Mouse (Mus musculus) hindbrain, embryonic 11.5 days (tissue): ENCODE measurements around the gene Lamb3. TPM values are rescaled to one million over a fixed set of nuclear protein-coding genes. Genes with fewer than 3 reads are reported as not detected.

Experiments used
- ATAC-seq: fragments of 200-750 bp; cut with Nextera tagmentation; 2 replicates; pipeline ENCODE4 v1.8.0; 2017; ENCODE audit warnings: mild to moderate bottlenecking, moderate TSS enrichment, moderate library complexity; ENCODE audit not compliant: low FRiP score
- DNase-seq: peaks from one replicate; pipeline ENCODE4 v3.0.0-alpha.2; 2015; ENCODE audit warnings: low spot score
- H3K27ac ChIP-seq: fragments of 300-500 bp; sonication (generic); 2 replicates; pipeline ENCODE4 v1.5.1; 2014; ENCODE audit warnings: mild to moderate bottlenecking, low read depth, low read length
- H3K27me3 ChIP-seq: fragments of 300-500 bp; sonication (generic); 2 replicates; pipeline ENCODE4 v1.6.1; 2014; ENCODE audit warnings: mild to moderate bottlenecking, low read length, moderate library complexity, mixed read lengths; ENCODE audit not compliant: control insufficient read depth, insufficient read depth
- H3K36me3 ChIP-seq: fragments of 300-500 bp; sonication (generic); 2 replicates; pipeline ENCODE4 v1.6.1; 2014; ENCODE audit warnings: mild to moderate bottlenecking, low read length, moderate library complexity, mixed read lengths; ENCODE audit not compliant: control insufficient read depth, insufficient read depth
- H3K4me1 ChIP-seq: fragments of 300-500 bp; sonication (generic); replicated peaks from 2 replicates; pipeline ENCODE4 v1.6.1; 2014; ENCODE audit warnings: low read length, mixed read lengths; ENCODE audit not compliant: control insufficient read depth, insufficient read depth
- H3K4me2 ChIP-seq: fragments of 300-500 bp; sonication (generic); replicated peaks from 2 replicates; pipeline ENCODE4 v1.6.1; 2014; ENCODE audit warnings: mild to moderate bottlenecking, low read depth, low read length
- H3K4me3 ChIP-seq: fragments of 300-500 bp; sonication (generic); 2 replicates; pipeline ENCODE4 v1.5.1; 2014; ENCODE audit warnings: low read depth, low read length
- H3K9ac ChIP-seq: fragments of 300-500 bp; sonication (generic); 2 replicates; pipeline ENCODE4 v1.6.1; 2014; ENCODE audit warnings: low read depth, low read length
- H3K9me3 ChIP-seq: fragments of 300-500 bp; sonication (generic); 2 replicates; pipeline ENCODE4 v1.6.1; 2016; ENCODE audit warnings: low read length; ENCODE audit not compliant: control insufficient read depth
- WGBS: fragments of 180-500 bp; shearing (Covaris S2); extraction: QIAGEN DNeasy Blood & Tissue Kit; methylation state at CpG from one replicate; pipeline ENCODE4 v1.1.7; 2014; 5-methylcytosine and 5-hydroxymethylcytosine counted together
- polyA plus RNA-seq: library from polyadenylated mRNA; unstranded; fragments of >200 nt; fragmentation: Nextera tagmentation; extraction: Ambion mirVana; gene quantifications from 2 replicates; pipeline ENCODE4 v1.2.1, GENCODE M21; 2014

Lamb3 gene
- polyA plus RNA-seq, 1 experiment from 2014 or later: 0.12 TPM

DNA sequence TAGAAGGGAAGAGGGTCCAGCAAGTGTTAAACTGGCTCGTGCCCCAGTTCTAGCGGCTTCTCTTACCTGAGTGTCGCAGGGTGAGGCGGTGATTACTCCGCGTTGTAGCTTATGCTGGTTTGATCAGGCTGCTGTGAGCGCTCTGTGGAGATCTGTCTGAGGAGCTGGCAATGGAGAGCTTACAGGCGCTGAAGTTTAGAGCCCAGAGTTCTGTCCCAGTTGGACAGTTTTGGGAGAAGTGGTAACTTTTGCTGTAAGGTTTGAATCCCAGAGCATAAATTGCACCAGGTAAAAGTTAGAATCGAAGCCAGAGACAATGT lies 33.7 kb upstream of the Lamb3 start:
- H3K27ac ChIP-seq: 0 out of 2 replicates have a peak overlapping the region, but pooled peaks have one; percentile 17
- ATAC-seq: no peak; the same call in 1 of the 2 replicates
- WGBS: 26% methylated on average over 9 of the region's 9 CpGs

GRCm38 (mm10) chr1:193174143-193174733 lies 33.3 kb upstream of the Lamb3 start:
- H3K36me3 ChIP-seq: no peaks in the 10 kb centered on the region
- DNase-seq (no peak), ATAC-seq (no peak)
- no peak overlapping the region; the same call in 1 of the 2 replicates for H3K9ac ChIP-seq
- no peaks in the 10 kb centered on the region for H3K9me3 ChIP-seq
- H3K27ac ChIP-seq: no peak overlapping the region
- peak overlapping the region; percentile 66 for H3K4me3 ChIP-seq
- peak overlapping the region; percentile 75 for H3K4me2 ChIP-seq
- H3K4me1 ChIP-seq: 0 out of 2 replicates have a peak, but pooled peaks cover 2% of the 10 kb centered on the region
- WGBS: 90% methylated on average over 13 of the region's 13 CpGs
- H3K27me3 ChIP-seq: no peaks in the 10 kb centered on the region

More for the DNA sequence above, 33.7 kb upstream of the Lamb3 start:
- no peaks in the 10 kb centered on the region for H3K9me3 ChIP-seq
- peak overlapping the region; percentile 77 for H3K9ac ChIP-seq
- no peaks in the 10 kb centered on the region for H3K27me3 ChIP-seq
- peak overlapping the region; percentile 75 for H3K4me2 ChIP-seq
- H3K4me1 ChIP-seq: 0 out of 2 replicates have a peak, but pooled peaks cover 2% of the 10 kb centered on the region
- H3K36me3 ChIP-seq: no peaks in the 10 kb centered on the region
- H3K4me3 ChIP-seq: peak overlapping the region; percentile 66
- DNase-seq: no peak

DNA sequence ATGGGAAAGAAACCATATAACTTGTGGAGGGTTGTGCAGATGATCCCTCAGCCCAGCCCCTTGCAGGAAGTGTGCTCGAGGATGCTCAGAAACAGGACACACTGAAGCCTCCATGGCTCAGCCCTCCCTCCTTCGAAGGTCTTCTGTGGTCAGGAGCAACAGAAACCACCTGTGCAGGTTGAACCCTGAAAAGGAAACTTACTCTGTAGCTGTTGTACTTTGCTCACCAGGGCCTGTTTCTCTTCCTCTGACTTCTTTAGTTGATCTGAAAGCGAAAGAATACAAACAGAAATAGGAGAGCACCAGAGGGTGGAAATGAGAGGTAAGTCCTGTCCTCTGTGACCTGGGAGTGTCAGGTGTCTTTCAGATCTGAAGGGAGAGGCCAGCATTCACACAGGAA lies 26.4 kb upstream of the Lamb3 start:
- no peak overlapping the region for H3K9ac ChIP-seq
- ATAC-seq (no peak), DNase-seq (no peak)
- no peaks in the 10 kb centered on the region for H3K4me1 ChIP-seq
- WGBS: 88% methylated on average over 3 of the region's 3 CpGs
- no peaks in the 10 kb centered on the region for H3K9me3 ChIP-seq
- H3K4me3 ChIP-seq: no peak overlapping the region
- H3K27ac ChIP-seq: no peak overlapping the region
- no peak overlapping the region for H3K4me2 ChIP-seq
- H3K27me3 ChIP-seq: no peaks in the 10 kb centered on the region
- no peaks in the 10 kb centered on the region for H3K36me3 ChIP-seq

DNA sequence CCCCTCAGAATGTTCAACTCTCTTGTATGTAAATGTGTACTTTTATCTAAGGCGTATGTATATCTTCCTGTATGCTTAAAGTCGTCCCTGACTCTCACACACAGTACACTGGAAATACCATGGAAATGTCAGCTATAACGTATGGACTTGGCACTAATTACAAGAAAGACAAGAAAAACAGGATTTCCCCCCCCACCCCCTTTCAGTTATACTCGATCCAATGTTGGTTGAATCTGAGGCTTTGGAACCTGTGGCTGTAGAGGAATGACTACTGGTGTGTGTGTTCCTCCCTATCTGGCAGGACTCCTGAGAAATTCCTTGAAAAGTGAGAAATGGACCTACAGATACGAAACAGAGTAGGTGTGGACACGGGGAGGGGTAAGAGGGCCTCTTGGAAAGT lies 19.2 kb upstream of the Lamb3 start:
- DNase-seq (no peak), ATAC-seq (no peak)
- Histone ChIP-seq H3K9me3 (no peaks in the 10 kb centered on the region), H3K27me3 (no peaks in the 10 kb centered on the region), H3K4me1 (no peaks in the 10 kb centered on the region), H3K4me2 (no peak overlapping the region), H3K4me3 (no peak overlapping the region), H3K27ac (no peak overlapping the region), H3K36me3 (no peaks in the 10 kb centered on the region), H3K9ac (no peak overlapping the region)
- 90% methylated on average over 6 of the region's 6 CpGs for WGBS

- H3K9me3 ChIP-seq: no peaks in the 10 kb centered on the region
- H3K27me3 ChIP-seq: no peaks in the 10 kb centered on the region
- no peak overlapping the region for H3K27ac ChIP-seq
- H3K4me3 ChIP-seq: no peak overlapping the region
- H3K4me1 ChIP-seq: no peaks in the 10 kb centered on the region
- H3K9ac ChIP-seq: no peak overlapping the region
- no peaks in the 10 kb centered on the region for H3K36me3 ChIP-seq
- DNase-seq (peak; percentile 49), ATAC-seq (peak; percentile 70; the same call in 1 of the 2 replicates)
- no peak overlapping the region for H3K4me2 ChIP-seq
- 45% methylated on average over 9 of the region's 9 CpGs for WGBS
Observed at GRCm38 (mm10) chr1:193189151-193189621, 18.3 kb upstream of the Lamb3 start.

DNA sequence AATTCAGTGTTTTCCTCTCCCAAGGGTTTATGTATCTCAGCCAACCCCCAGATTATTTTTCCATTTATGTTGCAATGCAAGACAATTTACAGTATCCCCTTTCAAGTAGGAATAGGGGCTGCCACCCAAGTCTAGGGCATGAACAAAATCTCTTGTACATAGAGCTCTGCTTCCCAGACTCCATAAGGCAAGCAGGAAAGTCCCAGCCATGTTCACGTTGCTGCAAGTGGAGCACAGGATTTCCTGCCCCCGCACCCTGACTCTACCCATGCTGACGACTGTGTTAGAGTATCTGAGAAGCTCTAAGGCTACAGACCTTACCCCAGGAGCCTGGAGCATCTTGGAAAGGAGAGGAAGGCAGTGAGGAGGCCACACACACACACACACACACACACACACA lies 17.7 kb upstream of the Lamb3 start:
- no peak overlapping the region for H3K27ac ChIP-seq
- H3K9ac ChIP-seq: no peak overlapping the region
- no peak for DNase-seq
- H3K36me3 ChIP-seq: no peaks in the 10 kb centered on the region
- H3K27me3 ChIP-seq: no peaks in the 10 kb centered on the region
- no peak overlapping the region for H3K4me2 ChIP-seq
- H3K4me1 ChIP-seq: no peaks in the 10 kb centered on the region
- H3K4me3 ChIP-seq: no peak overlapping the region
- WGBS: 52% methylated on average over 3 of the region's 3 CpGs
- H3K9me3 ChIP-seq: no peaks in the 10 kb centered on the region
- ATAC-seq: no peak

DNA sequence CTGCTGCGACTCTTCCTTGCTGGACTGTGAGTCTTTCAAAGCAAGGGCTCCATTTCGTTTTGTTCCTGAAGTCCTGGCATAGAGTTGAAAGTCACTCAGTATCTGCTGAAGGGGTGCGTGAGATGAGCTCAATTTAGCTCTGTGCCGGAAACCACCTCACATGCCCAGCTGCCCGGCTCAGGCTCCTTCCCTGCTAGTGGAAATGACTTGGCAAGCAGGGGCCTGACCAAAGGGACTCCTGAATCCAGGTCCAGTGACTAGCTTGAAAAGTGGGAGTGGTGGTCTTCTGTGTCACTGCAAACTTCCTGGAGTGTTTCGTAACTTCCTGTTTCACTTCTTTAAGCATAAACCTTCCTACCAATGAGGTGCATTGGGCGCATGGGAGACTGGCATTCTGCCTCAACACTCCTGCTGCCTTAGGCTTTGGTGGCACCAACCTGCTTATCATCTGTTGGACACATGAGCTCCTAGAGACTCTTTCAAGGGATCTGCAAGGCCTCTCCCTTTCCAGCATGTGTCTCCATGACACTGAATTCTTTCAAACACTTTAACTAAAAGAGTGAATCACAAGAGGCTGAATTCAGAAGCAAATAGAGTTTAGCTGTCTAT lies 15.7 kb upstream of the Lamb3 start:
- H3K27me3 ChIP-seq: no peaks in the 10 kb centered on the region
- no peak overlapping the region for H3K4me2 ChIP-seq
- no peaks in the 10 kb centered on the region for H3K9me3 ChIP-seq
- H3K9ac ChIP-seq: no peak overlapping the region
- ATAC-seq (no peak), DNase-seq (no peak)
- H3K36me3 ChIP-seq: no peaks in the 10 kb centered on the region
- H3K4me1 ChIP-seq: no peaks in the 10 kb centered on the region
- H3K27ac ChIP-seq: no peak overlapping the region
- H3K4me3 ChIP-seq: no peak overlapping the region
- WGBS: 87% methylated on average over 7 of the region's 7 CpGs

- Histone ChIP-seq H3K9me3 (no peaks in the 10 kb centered on the region), H3K36me3 (no peaks in the 10 kb centered on the region), H3K9ac (no peak overlapping the region), H3K27ac (no peak overlapping the region), H3K4me3 (no peak overlapping the region), H3K4me2 (no peak overlapping the region), H3K27me3 (no peaks in the 10 kb centered on the region), H3K4me1 (no peaks in the 10 kb centered on the region)
- WGBS: 81% methylated on average over 3 of the region's 3 CpGs
- ATAC-seq: no peak
- DNase-seq: no peak
Observed at GRCm38 (mm10) chr1:193194416-193195140, 12.9 kb upstream of the Lamb3 start.
